9 mouse cellular contexts compared by ENCODE assay signal in genomic region chr4:47295547-47295946, GRCm38 (mm10). TPM values are rescaled to one million over a fixed set of nuclear protein-coding genes. Genes with fewer than 3 reads are reported as not detected.
DNase-seq lines count a peak whose midpoint lies in the region; ATAC-seq lines count a peak whose summit lies in the region.
"Had no signal": no experiment of that assay in that cellular context is flagged by ENCODE, and none has a peak within 500 bp of the region (broad histone marks: within the 10 kb centered on the region; RNA-seq: fewer than 3 reads in every experiment).

No protein-coding gene starts in this region.

- peaks cover 5% of the 10 kb centered on the region; the same call in 1 of the 2 replicates for H3K9me3 ChIP-seq in heart, embryonic 10.5 days
- no peaks in the 10 kb centered on the region; the same call in 1 of the 2 replicates for H3K9me3 ChIP-seq in liver, embryonic 15.5 days (replicated peaks)
- H3K9me3 ChIP-seq in midbrain, embryonic 16.5 days (replicated peaks; ENCODE audit: control insufficient read depth, low read length, poor library complexity, severe bottlenecking), result no peaks in the 10 kb centered on the region; the same call in 1 of the 2 replicates
- H3K9me3 ChIP-seq in kidney, embryonic 14.5 days (ENCODE audit: control insufficient read depth, low read length), result peaks cover 9% of the 10 kb centered on the region
- H3K9me3 ChIP-seq: lung, embryonic 15.5 days had no signal

- H3K4me3 ChIP-seq in heart, embryonic 10.5 days, result no peak overlapping the region
- no peak overlapping the region for H3K4me3 ChIP-seq in liver, embryonic 15.5 days (replicated peaks)
- H3K4me3 ChIP-seq in midbrain, embryonic 16.5 days (ENCODE audit: low read depth, low read length), result no peak overlapping the region
- no peak overlapping the region for H3K4me3 ChIP-seq in kidney, embryonic 14.5 days (ENCODE audit: low read length)
- H3K4me3 ChIP-seq: lung, embryonic 15.5 days had no signal

- H3K27ac ChIP-seq in heart, embryonic 10.5 days, result no peak overlapping the region
- H3K27ac ChIP-seq in liver, embryonic 15.5 days (replicated peaks), result peak overlapping the region; percentile 93
- H3K27ac ChIP-seq in midbrain, embryonic 16.5 days (ENCODE audit: low read length), result no peak overlapping the region
- H3K27ac ChIP-seq in kidney, embryonic 14.5 days (ENCODE audit: low read depth, low read length), result no peak overlapping the region
- H3K27ac ChIP-seq: lung, embryonic 15.5 days had no signal

- H3K27me3 ChIP-seq in heart, embryonic 10.5 days (ENCODE audit: insufficient read depth, poor library complexity, severe bottlenecking), result no peaks in the 10 kb centered on the region; the same call in 1 of the 2 replicates
- H3K27me3 ChIP-seq in liver, embryonic 15.5 days, result no peaks in the 10 kb centered on the region
- H3K27me3 ChIP-seq in midbrain, embryonic 16.5 days (ENCODE audit: control insufficient read depth, insufficient read depth, low read depth, low read length), result no peaks in the 10 kb centered on the region
- no peaks in the 10 kb centered on the region for H3K27me3 ChIP-seq in kidney, embryonic 14.5 days (ENCODE audit: control insufficient read depth, insufficient read depth, low read length)
- H3K27me3 ChIP-seq: lung, embryonic 15.5 days had no signal

- peaks cover 30% of the 10 kb centered on the region for H3K4me1 ChIP-seq in heart, embryonic 10.5 days
- H3K4me1 ChIP-seq in liver, embryonic 15.5 days (replicated peaks), result peaks cover 51% of the 10 kb centered on the region
- H3K4me1 ChIP-seq in midbrain, embryonic 16.5 days (ENCODE audit: control insufficient read depth, insufficient read depth, low read length), result no peaks in the 10 kb centered on the region
- H3K4me1 ChIP-seq in kidney, embryonic 14.5 days (ENCODE audit: control insufficient read depth, insufficient read depth, low read length), result 0 out of 2 replicates have a peak, but pooled peaks cover 3% of the 10 kb centered on the region

- 41% methylated on average over 3 of the region's 3 CpGs for WGBS in heart, embryonic 10.5 days
- 33% methylated on average over 3 of the region's 3 CpGs for WGBS in liver, embryonic 15.5 days (ENCODE audit: insufficient replicate concordance)
- 76% methylated on average over 3 of the region's 3 CpGs for WGBS in midbrain, embryonic 16.5 days
- 50% methylated on average over 3 of the region's 3 CpGs for WGBS in kidney, embryonic 14.5 days

- H3K4me2 ChIP-seq in liver, embryonic 15.5 days, result peak overlapping the region; percentile 72; the same call in 1 of the 2 replicates
- H3K4me2 ChIP-seq in midbrain, embryonic 16.5 days (ENCODE audit: low read length), result no peak overlapping the region
- no peak overlapping the region for H3K4me2 ChIP-seq in kidney, embryonic 14.5 days (replicated peaks; ENCODE audit: low read depth, low read length)
- H3K4me2 ChIP-seq: lung, embryonic 15.5 days had no signal

- H3K9ac ChIP-seq in liver, embryonic 15.5 days, result no peak overlapping the region
- no peak overlapping the region for H3K9ac ChIP-seq in midbrain, embryonic 16.5 days (ENCODE audit: low read depth, low read length)
- no peak overlapping the region for H3K9ac ChIP-seq in kidney, embryonic 14.5 days (ENCODE audit: low read depth, low read length)
- H3K9ac ChIP-seq: lung, embryonic 15.5 days had no signal

- peak; percentile 42 for ATAC-seq in liver, embryonic 15.5 days (ENCODE audit: insufficient read depth)
- no peak for ATAC-seq in midbrain, embryonic 16.5 days
- no peak for ATAC-seq in kidney, embryonic 14.5 days (ENCODE audit: low FRiP score, low TSS enrichment)

- peak; percentile 83 to 89 for DNase-seq in heart, adult 18-20 months
- no peak for DNase-seq in heart, embryonic 10.5 days (ENCODE audit: low spot score)
- peak; percentile 73 for DNase-seq in brain, adult 2 months (ENCODE audit: low read depth, low spot score)
- DNase-seq in gastrocnemius, postnatal 14 days, result peak; percentile 72
- DNase-seq in kidney, adult 11 months, result no peak

- 0 out of 2 replicates have a peak, but pooled peaks cover 3% of the 10 kb centered on the region for H3K36me3 ChIP-seq in heart, embryonic 10.5 days
- H3K36me3 ChIP-seq in liver, embryonic 15.5 days (replicated peaks), result no peaks in the 10 kb centered on the region
- H3K36me3 ChIP-seq in midbrain, embryonic 16.5 days (ENCODE audit: control insufficient read depth, insufficient read depth, low read length), result peaks cover 8% of the 10 kb centered on the region; the same call in 1 of the 2 replicates
- no peaks in the 10 kb centered on the region for H3K36me3 ChIP-seq in kidney, embryonic 14.5 days (ENCODE audit: control insufficient read depth, insufficient read depth, low read length)
- H3K36me3 ChIP-seq: lung, embryonic 15.5 days had no signal

- intact Hi-C loops in gastrocnemius, postnatal 14 days (cut with DNase I; ENCODE audit: low total_unique reads), result no loop called here

RNA-seq across cellular contexts. Expression of gene Tgfbr1, which starts 57.5 kb away (rescaled TPM):
- total RNA-seq in heart, adult 18-20 months (2021), result 10 to 100 TPM; 13.6 to 14.9 TPM
- 47.9 and 51.9 TPM in 2 replicates for polyA plus RNA-seq in heart, embryonic 10.5 days (2016; fragmentation: Nextera tagmentation; extraction: Ambion mirVana)
- total RNA-seq in gastrocnemius, postnatal 14 days (2021), result 10 to 100 TPM; 17.7 to 18.7 TPM
- polyA plus RNA-seq in liver, embryonic 15.5 days (2015; fragmentation: Nextera tagmentation; extraction: Ambion mirVana), result 4.4 and 4.9 TPM in 2 replicates
- 30.2 and 37.8 TPM in 2 replicates for polyA plus RNA-seq in midbrain, embryonic 16.5 days (2015; fragmentation: Nextera tagmentation; extraction: Ambion mirVana)
- 25.6 and 62.5 TPM in 2 replicates for polyA plus RNA-seq in kidney, embryonic 14.5 days (2014; fragmentation: Nextera tagmentation; extraction: Ambion mirVana)

Comparison
In these comparisons a context has a peak if more than half of its experiments do, and no peak if none do; other contexts are left out.
1. DNase-seq: peak in heart, adult 18-20 months (2 of 2), brain, adult 2 months (single experiment) and gastrocnemius, postnatal 14 days (single experiment); none in heart, embryonic 10.5 days (single experiment) and kidney, adult 11 months (single experiment).